Mouse (Mus musculus) C3H10T1/2 (cell line): ENCODE results near the gene Gm5039. TPM values are rescaled to one million over a fixed set of nuclear protein-coding genes. Genes with fewer than 3 reads are reported as not detected.

Experiments used
- polyA plus RNA-seq, 2 experiments: library from polyadenylated mRNA; unstranded; fragments of >200 nt; fragmentation: generic; extraction: Trizol; gene quantifications; one replicate each; pipeline ENCODE4 v1.2.1; 2012; ENCODE audit warnings: missing spikeins in 2 of 2

Gene Gm5039
- polyA plus RNA-seq = under 1 TPM in 1 of 2 experiments, not detected in 1; 0.06 TPM

DNA sequence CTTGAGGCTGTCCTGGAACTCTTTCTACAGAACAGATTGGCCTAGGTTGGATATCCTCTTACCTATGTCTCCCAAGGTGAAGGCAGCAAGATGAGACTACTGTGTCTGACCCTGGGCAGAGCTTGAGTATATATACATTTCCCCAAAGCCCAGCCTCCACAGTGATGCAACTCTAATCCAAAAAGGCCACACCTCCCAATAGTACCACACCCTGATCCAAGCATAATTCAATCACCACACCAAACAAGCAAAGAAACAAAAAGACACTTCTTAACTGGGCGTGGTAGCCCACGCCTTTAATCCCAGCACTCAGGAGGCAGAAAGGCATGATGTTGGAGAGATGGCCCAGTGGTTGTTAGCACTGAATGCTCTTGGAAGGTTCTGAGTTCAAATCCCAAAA is at the start of gene Gm5039:
TSS of gene Gm5039 (minus strand) at position 101 of the 400 bp plus-strand sequence.

DNA sequence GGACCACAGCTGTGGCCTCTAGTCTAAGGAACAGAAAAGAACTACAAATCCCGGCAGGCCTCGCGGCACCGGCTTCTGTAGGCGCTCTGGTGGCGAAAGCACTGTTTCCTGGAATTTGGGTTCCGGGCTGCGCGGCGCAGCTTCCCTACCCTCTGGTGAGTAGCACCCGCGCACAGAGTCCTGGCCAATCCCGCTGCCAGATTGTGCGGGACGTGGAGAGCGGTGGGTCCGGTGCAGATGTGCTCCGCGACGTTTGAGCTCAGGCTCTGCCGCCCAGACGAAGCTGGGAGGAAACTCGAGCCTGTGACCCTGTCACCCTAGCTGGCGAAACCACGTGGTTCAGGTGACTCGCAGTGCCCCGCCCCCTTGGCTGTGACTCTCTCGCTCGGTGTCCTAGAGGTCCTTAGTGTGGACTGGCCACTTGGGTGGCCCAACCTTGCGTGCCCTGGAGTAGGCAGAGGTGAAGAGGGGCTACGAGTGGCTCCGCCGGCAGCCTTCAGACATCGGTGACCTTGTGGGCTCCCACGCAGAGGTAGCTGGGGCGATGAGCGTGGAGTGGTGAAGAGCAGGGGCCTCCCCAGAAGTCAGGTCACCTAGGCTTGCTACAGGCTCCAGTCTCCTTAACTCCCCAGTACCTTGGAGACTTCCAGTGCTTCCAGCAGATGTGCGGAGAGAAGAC is 36.8 kb upstream of the Gm5039 start, which contains the start of gene Adck1:
TSS of gene Adck1 (plus strand) at position 114 of the 679 bp plus-strand sequence.

DNA sequence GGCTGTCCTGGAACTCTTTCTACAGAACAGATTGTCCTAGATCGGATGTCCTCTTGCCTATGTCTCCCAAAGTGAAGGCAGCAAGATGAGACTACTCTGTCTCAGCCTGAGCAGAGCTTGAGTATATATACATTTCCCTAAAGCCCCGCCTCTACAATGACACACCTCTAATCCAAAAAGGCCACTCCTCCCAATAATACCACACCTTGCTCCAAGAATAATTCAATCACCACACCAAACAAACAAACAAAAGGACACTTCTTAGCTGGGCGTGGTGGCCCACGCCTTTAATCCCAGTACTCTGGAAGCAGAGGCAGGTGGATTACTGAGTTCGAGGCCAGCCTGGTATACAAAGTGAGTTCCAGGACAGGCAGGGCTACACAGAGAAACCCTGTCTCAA is 49.4 kb downstream of the Gm5039 start, which contains the start of gene Gm5662:
TSS of gene Gm5662 (minus strand) at position 101 of the 400 bp plus-strand sequence.

Other genes starting within 250 kb of the Gm5039 start
- not detected for gene Gm16368, start 240.3 kb downstream of the Gm5039 start, polyA plus RNA-seq
- gene Gm10436, start 141.9 kb downstream of the Gm5039 start, polyA plus RNA-seq = not detected
- gene Gm8332, start 73.9 kb downstream of the Gm5039 start, polyA plus RNA-seq = not detected
- gene Gm5662, start 49.5 kb downstream of the Gm5039 start, polyA plus RNA-seq = under 1 TPM; 0.01 to 0.14 TPM
- 1 to 10 TPM; 5.3 to 8.9 TPM for gene Adck1, start 36.5 kb upstream of the Gm5039 start, polyA plus RNA-seq